Mouse (Mus musculus) brain, embryonic 14.5 days (tissue): ENCODE results near the gene Filip1l.

Experiments used
- CTCF ChIP-seq: fragments of 200-500 bp; IDR thresholded peaks from 2 replicates; pipeline ENCODE4 v1.5.1; 2012; ENCODE audit warnings: inconsistent platforms, mild to moderate bottlenecking, moderate library complexity, borderline replicate concordance; ENCODE audit not compliant: insufficient read depth, insufficient read length; ENCODE audit errors: extremely low read depth
- POLR2A ChIP-seq: fragments of 200-500 bp; IDR thresholded peaks from 2 replicates; pipeline ENCODE4 v1.6.1; 2012; ENCODE audit warnings: mild to moderate bottlenecking, inconsistent platforms, borderline replicate concordance; ENCODE audit not compliant: poor library complexity, insufficient read depth, insufficient read length, severe bottlenecking; ENCODE audit errors: extremely low read depth

DNA sequence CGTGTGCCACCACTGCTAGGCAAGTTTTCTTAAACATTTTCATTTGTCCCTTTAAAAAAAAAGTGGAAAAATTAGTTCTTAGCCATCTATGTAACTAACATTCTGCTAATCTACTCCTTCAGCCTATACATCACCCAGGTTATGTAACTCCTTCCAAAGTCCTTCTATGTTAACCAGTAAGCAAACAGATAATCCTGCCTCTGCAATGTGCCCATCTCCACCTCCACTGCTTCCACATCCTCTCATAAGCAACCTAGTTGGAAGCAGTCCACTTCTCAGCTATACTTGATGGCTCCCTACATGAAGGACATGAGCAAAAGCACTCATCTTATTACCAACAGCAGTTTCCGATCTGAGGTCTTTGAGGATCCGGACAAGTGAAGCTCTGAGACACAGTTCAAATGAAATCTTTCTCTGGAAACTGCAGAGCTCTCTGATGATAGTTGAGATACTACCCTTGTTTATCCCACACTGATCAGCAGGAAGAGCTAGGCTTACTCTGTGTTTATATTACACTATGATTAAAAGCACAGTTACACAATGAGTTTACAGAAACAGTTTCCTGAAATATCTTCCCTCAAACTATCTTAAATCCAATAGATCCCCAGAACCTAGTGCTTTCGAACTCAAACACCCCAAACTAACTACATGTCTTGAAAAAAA is 244.5 kb downstream of the Filip1l start:
- TF ChIP-seq POLR2A (no peak), CTCF (no peak)
